Mouse (Mus musculus): Measurements from ENCODE around the gene Gatd1. TPM values are rescaled to one million over a fixed set of nuclear protein-coding genes. Genes with fewer than 3 reads are reported as not detected.

Gene Gatd1
- polyA plus RNA-seq, 1 experiment from 2014 or later: 34.3 TPM

GRCm38 (mm10) chr7:141371942-141372595 is 41.9 kb downstream of the Gatd1 start:
- 14% methylated on average over 6 of the region's 6 CpGs for WGBS
- no peaks in the 10 kb centered on the region for H3K27me3 ChIP-seq (replicated peaks; ENCODE audit: control insufficient read depth, insufficient read depth, low read length)
- no peaks in the 10 kb centered on the region for H3K9me3 ChIP-seq (ENCODE audit: control insufficient read depth)
- 0 out of 2 replicates have a peak, but pooled peaks cover 4% of the 10 kb centered on the region for H3K4me1 ChIP-seq (replicated peaks; ENCODE audit: control insufficient read depth, insufficient read depth, low read length)
- no peak for TF ChIP-seq CTCF (IDR thresholded peaks at IDR 0.05; ENCODE audit: low read depth)
- peak overlapping the region; percentile 13; the same call in 1 of the 2 replicates for H3K4me2 ChIP-seq (replicated peaks; ENCODE audit: low read depth)
- peak overlapping the region; percentile 22; the same call in 1 of the 2 replicates for H3K9ac ChIP-seq (ENCODE audit: low read depth, low read length)
- no peaks in the 10 kb centered on the region for H3K36me3 ChIP-seq (ENCODE audit: control insufficient read depth, insufficient read depth)
- H3K4me3 ChIP-seq (ENCODE audit: low read depth, low read length): no peak overlapping the region
- peak overlapping the region; percentile 83 for H3K27ac ChIP-seq (ENCODE audit: low read depth, low read length)
- peak; percentile 90 for ATAC-seq

- Histone ChIP-seq H3K9me3 (ENCODE audit: control insufficient read depth) (no peaks in the 10 kb centered on the region), H3K4me1 (replicated peaks; ENCODE audit: control insufficient read depth, insufficient read depth, low read length) (0 out of 2 replicates have a peak, but pooled peaks cover 4% of the 10 kb centered on the region), H3K4me3 (ENCODE audit: low read depth, low read length) (no peak overlapping the region), H3K9ac (ENCODE audit: low read depth, low read length) (no peak overlapping the region), H3K4me2 (replicated peaks; ENCODE audit: low read depth) (no peak overlapping the region), H3K27ac (ENCODE audit: low read depth, low read length) (no peak overlapping the region), H3K36me3 (ENCODE audit: control insufficient read depth, insufficient read depth) (no peaks in the 10 kb centered on the region), H3K27me3 (replicated peaks; ENCODE audit: control insufficient read depth, insufficient read depth, low read length) (no peaks in the 10 kb centered on the region)
- WGBS: 57% methylated on average over 5 of the region's 5 CpGs
- TF ChIP-seq CTCF (IDR thresholded peaks at IDR 0.05; ENCODE audit: low read depth): no peak
- no peak for ATAC-seq
Measured at GRCm38 (mm10) chr7:141369918-141370317, 44.0 kb downstream of the Gatd1 start.

GRCm38 (mm10) chr7:141367358-141367757 is 46.6 kb downstream of the Gatd1 start:
- no peak for ATAC-seq
- TF ChIP-seq CTCF (IDR thresholded peaks at IDR 0.05; ENCODE audit: low read depth): no peak
- no peak overlapping the region for H3K27ac ChIP-seq (ENCODE audit: low read depth, low read length)
- no peak overlapping the region for H3K9ac ChIP-seq (ENCODE audit: low read depth, low read length)
- no peaks in the 10 kb centered on the region for H3K27me3 ChIP-seq (replicated peaks; ENCODE audit: control insufficient read depth, insufficient read depth, low read length)
- no peaks in the 10 kb centered on the region for H3K9me3 ChIP-seq (ENCODE audit: control insufficient read depth)
- 0 out of 2 replicates have a peak, but pooled peaks cover 4% of the 10 kb centered on the region for H3K4me1 ChIP-seq (replicated peaks; ENCODE audit: control insufficient read depth, insufficient read depth, low read length)
- no peak overlapping the region for H3K4me3 ChIP-seq (ENCODE audit: low read depth, low read length)
- peaks cover 4% of the 10 kb centered on the region; the same call in 1 of the 2 replicates for H3K36me3 ChIP-seq (ENCODE audit: control insufficient read depth, insufficient read depth)
- 79% methylated on average over 4 of the region's 4 CpGs for WGBS
- H3K4me2 ChIP-seq (replicated peaks; ENCODE audit: low read depth): no peak overlapping the region

DNA sequence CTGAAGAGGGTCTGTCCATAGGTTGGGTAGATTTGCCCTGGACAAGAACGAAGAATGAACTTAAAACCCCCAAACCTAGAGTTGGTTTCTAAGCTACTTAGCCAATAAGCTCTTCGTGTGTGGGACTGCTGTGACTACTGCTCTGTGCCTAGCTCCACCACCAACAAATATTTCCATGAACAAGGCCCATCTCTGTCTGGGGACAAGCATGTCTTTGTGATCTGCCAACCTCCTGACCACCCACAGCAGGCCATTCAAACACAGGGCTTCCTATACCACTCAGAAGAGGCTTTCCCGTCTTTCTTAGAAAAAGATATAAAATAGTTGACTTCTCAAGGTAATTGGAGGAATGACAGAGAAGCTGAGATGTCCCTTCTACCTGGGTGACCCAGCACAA is 48.9 kb downstream of the Gatd1 start:
- Histone ChIP-seq H3K4me2 (replicated peaks; ENCODE audit: low read depth) (no peak overlapping the region), H3K27me3 (replicated peaks; ENCODE audit: control insufficient read depth, insufficient read depth, low read length) (no peaks in the 10 kb centered on the region), H3K4me1 (replicated peaks; ENCODE audit: control insufficient read depth, insufficient read depth, low read length) (no peaks in the 10 kb centered on the region), H3K9me3 (ENCODE audit: control insufficient read depth) (no peaks in the 10 kb centered on the region), H3K9ac (ENCODE audit: low read depth, low read length) (no peak overlapping the region), H3K36me3 (ENCODE audit: control insufficient read depth, insufficient read depth) (peaks cover 24% of the 10 kb centered on the region; the same call in 1 of the 2 replicates), H3K27ac (ENCODE audit: low read depth, low read length) (no peak overlapping the region), H3K4me3 (ENCODE audit: low read depth, low read length) (no peak overlapping the region)
- 73% methylated on average over 3 of the region's 3 CpGs for WGBS
- no peak for ATAC-seq
- TF ChIP-seq CTCF (IDR thresholded peaks at IDR 0.05; ENCODE audit: low read depth): no peak

- no peak for ATAC-seq
- no peak overlapping the region for H3K4me3 ChIP-seq (ENCODE audit: low read depth, low read length)
- no peaks in the 10 kb centered on the region for H3K4me1 ChIP-seq (replicated peaks; ENCODE audit: control insufficient read depth, insufficient read depth, low read length)
- WGBS: 80% methylated on average over 5 of the region's 5 CpGs
- no peak overlapping the region for H3K9ac ChIP-seq (ENCODE audit: low read depth, low read length)
- H3K36me3 ChIP-seq (ENCODE audit: control insufficient read depth, insufficient read depth): peaks cover 24% of the 10 kb centered on the region; the same call in 1 of the 2 replicates
- no peaks in the 10 kb centered on the region for H3K27me3 ChIP-seq (replicated peaks; ENCODE audit: control insufficient read depth, insufficient read depth, low read length)
- H3K27ac ChIP-seq (ENCODE audit: low read depth, low read length): no peak overlapping the region
- no peaks in the 10 kb centered on the region for H3K9me3 ChIP-seq (ENCODE audit: control insufficient read depth)
- H3K4me2 ChIP-seq (replicated peaks; ENCODE audit: low read depth): no peak overlapping the region
- no peak for TF ChIP-seq CTCF (IDR thresholded peaks at IDR 0.05; ENCODE audit: low read depth)
Measured at GRCm38 (mm10) chr7:141364349-141365048, 49.4 kb downstream of the Gatd1 start.

- no peak for ATAC-seq
- H3K27me3 ChIP-seq (replicated peaks; ENCODE audit: control insufficient read depth, insufficient read depth, low read length): no peaks in the 10 kb centered on the region
- H3K4me2 ChIP-seq (replicated peaks; ENCODE audit: low read depth): no peak overlapping the region
Measured at GRCm38 (mm10) chr7:141363752-141364125, 50.2 kb downstream of the Gatd1 start.

More at GRCm38 (mm10) chr7:141363752-141364125, 50.2 kb downstream of the Gatd1 start:
- Histone ChIP-seq H3K36me3 (ENCODE audit: control insufficient read depth, insufficient read depth) (peaks cover 24% of the 10 kb centered on the region; the same call in 1 of the 2 replicates), H3K9me3 (ENCODE audit: control insufficient read depth) (no peaks in the 10 kb centered on the region), H3K27ac (ENCODE audit: low read depth, low read length) (no peak overlapping the region), H3K4me1 (replicated peaks; ENCODE audit: control insufficient read depth, insufficient read depth, low read length) (no peaks in the 10 kb centered on the region), H3K4me3 (ENCODE audit: low read depth, low read length) (no peak overlapping the region), H3K9ac (ENCODE audit: low read depth, low read length) (no peak overlapping the region)
- TF ChIP-seq CTCF (IDR thresholded peaks at IDR 0.05; ENCODE audit: low read depth): no peak
- WGBS: 80% methylated on average over 2 of the region's 2 CpGs

All from intestine, postnatal 0 days (tissue).